Mouse (Mus musculus) hindbrain, embryonic 11.5 days (tissue): ENCODE data around the gene Gm21988. TPM values are rescaled to one million over a fixed set of nuclear protein-coding genes. Genes with fewer than 3 reads are reported as not detected.

Experiments
- ATAC-seq: fragments of 200-750 bp; cut with Nextera tagmentation; 2 replicates; pipeline ENCODE4 v1.8.0; 2017; ENCODE audit warnings: mild to moderate bottlenecking, moderate TSS enrichment, moderate library complexity; ENCODE audit not compliant: low FRiP score
- DNase-seq: peaks from one replicate; pipeline ENCODE4 v3.0.0-alpha.2; 2015; ENCODE audit warnings: low spot score
- H3K27ac ChIP-seq: fragments of 300-500 bp; sonication (generic); 2 replicates; pipeline ENCODE4 v1.5.1; 2014; ENCODE audit warnings: mild to moderate bottlenecking, low read depth, low read length
- H3K27me3 ChIP-seq: fragments of 300-500 bp; sonication (generic); 2 replicates; pipeline ENCODE4 v1.6.1; 2014; ENCODE audit warnings: mild to moderate bottlenecking, low read length, moderate library complexity, mixed read lengths; ENCODE audit not compliant: control insufficient read depth, insufficient read depth
- H3K36me3 ChIP-seq: fragments of 300-500 bp; sonication (generic); 2 replicates; pipeline ENCODE4 v1.6.1; 2014; ENCODE audit warnings: mild to moderate bottlenecking, low read length, moderate library complexity, mixed read lengths; ENCODE audit not compliant: control insufficient read depth, insufficient read depth
- H3K4me1 ChIP-seq: fragments of 300-500 bp; sonication (generic); replicated peaks from 2 replicates; pipeline ENCODE4 v1.6.1; 2014; ENCODE audit warnings: low read length, mixed read lengths; ENCODE audit not compliant: control insufficient read depth, insufficient read depth
- H3K4me2 ChIP-seq: fragments of 300-500 bp; sonication (generic); replicated peaks from 2 replicates; pipeline ENCODE4 v1.6.1; 2014; ENCODE audit warnings: mild to moderate bottlenecking, low read depth, low read length
- H3K4me3 ChIP-seq: fragments of 300-500 bp; sonication (generic); 2 replicates; pipeline ENCODE4 v1.5.1; 2014; ENCODE audit warnings: low read depth, low read length
- H3K9ac ChIP-seq: fragments of 300-500 bp; sonication (generic); 2 replicates; pipeline ENCODE4 v1.6.1; 2014; ENCODE audit warnings: low read depth, low read length
- H3K9me3 ChIP-seq: fragments of 300-500 bp; sonication (generic); 2 replicates; pipeline ENCODE4 v1.6.1; 2016; ENCODE audit warnings: low read length; ENCODE audit not compliant: control insufficient read depth
- WGBS: fragments of 180-500 bp; shearing (Covaris S2); extraction: QIAGEN DNeasy Blood & Tissue Kit; methylation state at CpG from one replicate; pipeline ENCODE4 v1.1.7; 2014; 5-methylcytosine and 5-hydroxymethylcytosine counted together
- polyA plus RNA-seq: library from polyadenylated mRNA; unstranded; fragments of >200 nt; fragmentation: Nextera tagmentation; extraction: Ambion mirVana; gene quantifications from 2 replicates; pipeline ENCODE4 v1.2.1, GENCODE M21; 2014

The Gm21988 gene
- polyA plus RNA-seq, 1 experiment from 2014 or later, result 11.6 TPM

- H3K4me3 ChIP-seq, result no peak overlapping the region
- H3K36me3 ChIP-seq, result no peaks in the 10 kb centered on the region
Measured at GRCm38 (mm10) chr11:70266405-70266804, 26.8 kb upstream of the Gm21988 start.

GRCm38 (mm10) chr11:70265819-70266218 is 26.2 kb upstream of the Gm21988 start:
- no peak overlapping the region for H3K4me2 ChIP-seq
- no peak overlapping the region for H3K9ac ChIP-seq
- H3K4me3 ChIP-seq, result no peak overlapping the region
- H3K27ac ChIP-seq, result no peak overlapping the region
- no peaks in the 10 kb centered on the region for H3K4me1 ChIP-seq
- H3K9me3 ChIP-seq, result no peaks in the 10 kb centered on the region
- ATAC-seq (no peak), DNase-seq (no peak)
- no peaks in the 10 kb centered on the region for H3K27me3 ChIP-seq
- WGBS, result 76% methylated on average over 4 of the region's 4 CpGs
- H3K36me3 ChIP-seq, result no peaks in the 10 kb centered on the region

More at GRCm38 (mm10) chr11:70266405-70266804, 26.8 kb upstream of the Gm21988 start:
- no peak for ATAC-seq
- no peak for DNase-seq
- 96% methylated on average over 1 of the region's 1 CpGs for WGBS
- no peak overlapping the region for H3K9ac ChIP-seq
- H3K4me1 ChIP-seq, result no peaks in the 10 kb centered on the region
- H3K9me3 ChIP-seq, result no peaks in the 10 kb centered on the region
- H3K27me3 ChIP-seq, result no peaks in the 10 kb centered on the region
- no peak overlapping the region for H3K4me2 ChIP-seq
- no peak overlapping the region for H3K27ac ChIP-seq

- ATAC-seq, result no peak
Measured at GRCm38 (mm10) chr11:70265252-70265651, 25.6 kb upstream of the Gm21988 start.

GRCm38 (mm10) chr11:70259035-70259434 is 19.4 kb upstream of the Gm21988 start:
- H3K27ac ChIP-seq, result no peak overlapping the region
- ATAC-seq (no peak), DNase-seq (no peak)
- H3K9me3 ChIP-seq, result no peaks in the 10 kb centered on the region
- H3K4me3 ChIP-seq, result no peak overlapping the region
- no peak overlapping the region for H3K4me2 ChIP-seq
- WGBS, result 91% methylated on average over 4 of the region's 4 CpGs
- H3K36me3 ChIP-seq, result no peaks in the 10 kb centered on the region
- H3K27me3 ChIP-seq, result peaks cover 16% of the 10 kb centered on the region
- H3K4me1 ChIP-seq, result no peaks in the 10 kb centered on the region; the same call in 1 of the 2 replicates
- H3K9ac ChIP-seq, result no peak overlapping the region

More at GRCm38 (mm10) chr11:70265252-70265651, 25.6 kb upstream of the Gm21988 start:
- WGBS, result 53% methylated on average over 3 of the region's 3 CpGs
- Histone ChIP-seq H3K27me3 (no peaks in the 10 kb centered on the region), H3K4me3 (no peak overlapping the region), H3K4me1 (no peaks in the 10 kb centered on the region), H3K9me3 (no peaks in the 10 kb centered on the region), H3K4me2 (no peak overlapping the region), H3K36me3 (no peaks in the 10 kb centered on the region), H3K27ac (no peak overlapping the region), H3K9ac (no peak overlapping the region)
- DNase-seq, result no peak

DNA sequence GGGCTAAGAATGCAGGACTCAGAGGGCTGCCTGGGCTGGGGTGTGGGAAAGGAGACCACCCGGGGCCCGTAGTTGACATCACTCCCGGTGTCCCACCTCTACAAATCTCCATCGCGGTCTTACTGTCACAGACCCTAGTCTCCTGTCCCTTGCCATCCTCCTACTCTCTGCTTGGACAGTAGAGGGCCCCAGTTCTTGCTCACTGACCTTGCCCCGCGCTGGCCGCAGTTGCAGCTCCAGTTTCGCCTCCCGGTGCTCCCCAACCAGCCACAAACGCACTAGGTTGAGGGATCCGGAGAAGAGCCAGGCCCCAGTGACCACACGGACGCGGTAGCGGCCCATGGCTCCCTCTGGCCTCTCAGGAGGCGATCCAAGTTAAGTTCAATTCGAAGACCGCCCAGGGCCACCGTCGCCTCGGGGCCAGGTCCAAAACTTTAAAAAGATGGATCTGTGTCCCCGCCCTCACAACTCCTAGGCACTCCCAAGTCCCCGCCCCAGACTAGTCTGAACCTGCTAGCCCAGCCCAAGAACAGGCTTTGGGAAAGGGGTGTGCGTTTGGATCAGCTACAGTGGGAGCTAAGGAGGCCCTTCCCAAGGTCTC is 15.4 kb upstream of the Gm21988 start, which contains the start of gene Alox12:
Alox12 (minus strand) TSS at position 423 of the 601 bp plus-strand sequence.
- DNase-seq (peak; percentile 41), ATAC-seq (no peak)
- Histone ChIP-seq H3K27me3 (peaks cover 34% of the 10 kb centered on the region), H3K9me3 (no peaks in the 10 kb centered on the region), H3K4me2 (peak within 1 kb of the TSS; percentile 42), H3K4me3 (peak within 1 kb of the TSS; percentile 19), H3K4me1 (no peaks in the 10 kb centered on the region; the same call in 1 of the 2 replicates), H3K9ac (0 out of 2 replicates have a peak within 1 kb of the TSS, but pooled peaks have one; percentile 31), H3K36me3 (no peaks in the 10 kb centered on the region), H3K27ac (no peak within 1 kb of the TSS)
- WGBS, result 1% methylated on average over 25 of the region's 25 CpGs

DNA sequence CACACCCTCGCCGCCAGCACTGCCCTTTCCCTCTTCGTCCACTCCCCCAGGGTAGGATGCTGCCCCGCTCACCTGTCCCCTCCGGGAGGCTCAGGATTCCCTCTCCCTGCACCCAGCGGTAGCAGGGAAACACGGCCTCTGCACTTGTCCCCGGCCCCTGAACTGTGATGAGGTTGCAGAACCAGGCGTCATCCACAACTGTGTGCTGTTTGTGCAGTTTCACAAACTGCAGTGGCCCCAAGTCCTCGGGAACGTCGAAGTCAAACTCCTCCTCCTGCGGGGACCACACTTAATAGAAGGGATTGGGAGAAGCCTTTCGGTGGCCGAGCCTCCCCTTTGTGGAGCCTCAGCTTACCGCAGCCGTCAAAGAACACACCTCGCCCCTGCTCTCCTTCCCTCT is 14.7 kb upstream of the Gm21988 start:
- H3K4me2 ChIP-seq, result peak overlapping the region; percentile 42; the same call in 1 of the 2 replicates
- no peak overlapping the region for H3K27ac ChIP-seq
- H3K4me1 ChIP-seq, result no peaks in the 10 kb centered on the region; the same call in 1 of the 2 replicates
- no peaks in the 10 kb centered on the region for H3K9me3 ChIP-seq
- H3K36me3 ChIP-seq, result no peaks in the 10 kb centered on the region
- WGBS, result 5% methylated on average over 18 of the region's 18 CpGs
- no peak for DNase-seq
- H3K27me3 ChIP-seq, result peaks cover 34% of the 10 kb centered on the region
- no peak overlapping the region for H3K9ac ChIP-seq
- H3K4me3 ChIP-seq, result peak overlapping the region; percentile 19; the same call in 1 of the 2 replicates
- ATAC-seq, result no peak

- no peak overlapping the region for H3K27ac ChIP-seq
- 84% methylated on average over 8 of the region's 8 CpGs for WGBS
- peaks cover 34% of the 10 kb centered on the region for H3K27me3 ChIP-seq
Measured at GRCm38 (mm10) chr11:70251853-70252252, 12.2 kb upstream of the Gm21988 start.

DNA sequence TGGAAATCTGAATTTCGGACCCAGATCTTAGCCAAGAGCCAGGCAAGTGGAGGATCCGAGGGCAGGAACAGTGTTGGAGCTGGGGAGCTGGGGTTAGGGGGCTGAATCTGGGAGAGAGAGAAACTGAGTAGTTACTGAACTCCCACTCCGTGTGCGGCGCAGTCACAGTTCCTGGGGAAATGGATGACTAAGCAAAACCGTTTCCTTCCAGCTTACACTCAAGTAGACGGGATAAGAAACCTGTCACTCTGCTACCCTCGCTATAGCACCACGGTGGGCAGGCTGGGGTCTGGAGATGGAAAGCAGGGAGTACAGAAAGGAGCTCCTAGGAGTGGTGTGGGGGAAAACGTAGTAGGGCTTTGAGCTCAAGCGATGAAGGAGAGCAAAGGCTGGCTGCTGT is 10.5 kb upstream of the Gm21988 start:
- 76% methylated on average over 11 of the region's 11 CpGs for WGBS
- H3K4me2 ChIP-seq, result no peak overlapping the region
- no peak overlapping the region for H3K4me3 ChIP-seq
- no peaks in the 10 kb centered on the region for H3K9me3 ChIP-seq
- peaks cover 30% of the 10 kb centered on the region for H3K27me3 ChIP-seq
- ATAC-seq (no peak), DNase-seq (no peak)
- H3K36me3 ChIP-seq, result no peaks in the 10 kb centered on the region
- no peaks in the 10 kb centered on the region; the same call in 1 of the 2 replicates for H3K4me1 ChIP-seq
- no peak overlapping the region for H3K27ac ChIP-seq
- no peak overlapping the region for H3K9ac ChIP-seq

More at GRCm38 (mm10) chr11:70251853-70252252, 12.2 kb upstream of the Gm21988 start:
- DNase-seq, result no peak
- Histone ChIP-seq H3K36me3 (no peaks in the 10 kb centered on the region), H3K4me2 (no peak overlapping the region), H3K4me3 (no peak overlapping the region), H3K4me1 (no peaks in the 10 kb centered on the region; the same call in 1 of the 2 replicates), H3K9ac (no peak overlapping the region), H3K9me3 (no peaks in the 10 kb centered on the region)
- no peak for ATAC-seq
